Mouse (Mus musculus) left cerebral cortex, postnatal 25 days (tissue): ENCODE measurements around the gene Otog. TPM values are rescaled to one million over a fixed set of nuclear protein-coding genes. Genes with fewer than 3 reads are reported as not detected.

Experiments used
- DNase-seq, 2 experiments: peaks; one replicate each; pipeline ENCODE4 v3.0.0; 2022; ENCODE audit warnings: low spot score in 2 of 2, mixed read lengths in 1 of 2
- intact Hi-C: fragments of 180-260 bp; cut with DNase I; formaldehyde crosslinking; loops from one replicate; pipeline ENCODE4 v1.15.1; 2025
- total RNA-seq, 2 experiments: library from RNA; stranded (reverse); gene quantifications; 2 replicates each; pipeline ENCODE4 v1.2.3; 2021

Gene Otog
- total RNA-seq, 2 experiments from 2014 or later: 0.11 to 0.21 TPM

DNA sequence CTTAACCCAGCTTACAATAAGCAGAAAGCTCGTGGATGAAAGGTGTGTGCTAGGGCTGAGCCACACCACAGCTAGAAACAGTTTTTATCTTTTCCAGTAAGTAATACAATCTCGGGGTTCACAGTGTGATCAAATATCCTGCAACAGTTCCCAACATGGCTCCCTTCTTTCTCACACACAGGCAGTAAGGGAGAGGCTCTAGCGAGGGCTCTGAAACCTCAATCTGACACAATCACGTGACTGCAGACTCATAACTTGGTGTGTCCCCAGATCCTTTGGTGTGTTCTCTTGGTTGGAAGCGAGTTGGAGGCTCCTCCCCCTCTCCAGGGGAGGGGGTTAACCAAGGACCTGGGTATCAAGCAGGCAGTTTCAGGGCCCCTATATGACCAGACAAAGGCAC lies 35.4 kb downstream of the Otog start:
- intact Hi-C loops: no loop called here
- DNase-seq: no peak

DNA sequence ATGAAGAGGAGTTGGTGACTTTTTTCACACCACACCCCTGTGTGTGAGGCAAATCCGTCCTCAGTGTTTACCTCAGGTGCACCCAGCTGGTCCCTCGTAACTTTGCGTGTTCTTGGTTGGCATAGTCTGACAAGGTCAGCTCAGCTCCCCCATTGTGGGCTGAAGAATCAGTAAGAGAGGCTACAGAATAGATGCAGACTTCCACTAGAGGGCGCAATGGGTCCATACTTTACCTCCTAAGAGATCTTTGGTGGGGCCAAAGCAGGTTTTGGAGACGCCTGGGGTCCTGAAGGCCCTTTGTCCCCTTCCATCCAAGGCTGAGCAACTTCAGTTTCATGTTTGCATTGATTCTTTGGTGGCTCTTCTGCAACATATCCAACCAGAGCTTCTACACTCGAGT lies 39.2 kb downstream of the Otog start:
- peak; percentile 60 to 66 for DNase-seq
- intact Hi-C loops: loop anchor here (1.0 to 2.0 kb wide), 2 partner anchors 100 to 327 kb away; no protein-coding TSS in a partner anchor

- no peak for DNase-seq
- intact Hi-C loops: loop anchor here (1.0 to 2.0 kb wide), 2 partner anchors 99 to 326 kb away; no protein-coding TSS in a partner anchor
Measured at GRCm38 (mm10) chr7:46280896-46281295, 40.1 kb downstream of the Otog start.

GRCm38 (mm10) chr7:46282276-46282675 lies 41.5 kb downstream of the Otog start:
- intact Hi-C loops: no loop called here
- DNase-seq: peak in 1 of 2 experiments; percentile 19

DNA sequence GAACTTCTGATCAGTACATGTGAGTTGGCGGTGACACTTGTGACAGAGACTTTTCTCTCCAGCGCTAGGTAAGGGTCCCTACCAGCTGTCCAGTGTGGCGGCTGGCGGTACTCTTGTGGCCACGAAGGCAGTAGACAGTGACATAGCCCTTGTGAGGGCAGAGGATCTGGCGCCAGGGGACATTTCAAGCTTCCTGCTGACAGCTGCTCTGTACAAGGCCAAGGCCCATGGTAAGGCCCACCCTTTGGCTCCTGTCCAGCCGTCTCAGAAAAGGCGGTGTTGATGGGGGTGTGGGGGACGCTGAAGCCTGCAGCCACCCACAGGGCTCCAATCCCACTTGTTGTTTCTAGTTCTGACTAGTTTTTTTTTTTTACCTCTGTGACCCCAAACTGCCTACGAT lies 42.9 kb downstream of the Otog start:
- intact Hi-C loops: no loop called here
- no peak for DNase-seq

GRCm38 (mm10) chr7:46285161-46285839 lies 44.5 kb downstream of the Otog start:
- peak in 1 of 2 experiments; percentile 4 for DNase-seq

GRCm38 (mm10) chr7:46286391-46286790 lies 45.6 kb downstream of the Otog start:
- no peak for DNase-seq
- intact Hi-C loops: no loop called here

More at GRCm38 (mm10) chr7:46285161-46285839, 44.5 kb downstream of the Otog start:
- intact Hi-C loops: no loop called here

DNA sequence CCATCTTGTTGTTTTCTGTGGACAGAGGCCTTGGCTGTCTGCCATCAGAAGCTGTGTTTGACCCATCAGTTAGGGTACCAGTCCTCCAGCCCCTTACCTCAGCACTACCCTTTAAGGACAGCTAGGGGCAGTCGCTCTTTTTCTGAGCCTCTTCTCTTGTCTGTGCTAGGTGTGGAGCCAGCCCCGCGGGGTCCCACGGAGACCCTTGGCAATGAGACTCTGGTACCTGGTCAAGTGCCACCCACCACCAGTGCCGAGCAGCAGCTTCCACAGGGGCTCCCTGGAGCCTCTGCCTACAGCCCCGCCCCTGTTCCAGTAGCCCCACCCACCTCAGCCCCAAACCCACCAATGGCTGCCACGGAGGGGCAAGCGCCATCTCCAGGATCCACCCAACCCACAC lies 46.3 kb downstream of the Otog start:
- intact Hi-C loops: no loop called here
- no peak for DNase-seq

DNA sequence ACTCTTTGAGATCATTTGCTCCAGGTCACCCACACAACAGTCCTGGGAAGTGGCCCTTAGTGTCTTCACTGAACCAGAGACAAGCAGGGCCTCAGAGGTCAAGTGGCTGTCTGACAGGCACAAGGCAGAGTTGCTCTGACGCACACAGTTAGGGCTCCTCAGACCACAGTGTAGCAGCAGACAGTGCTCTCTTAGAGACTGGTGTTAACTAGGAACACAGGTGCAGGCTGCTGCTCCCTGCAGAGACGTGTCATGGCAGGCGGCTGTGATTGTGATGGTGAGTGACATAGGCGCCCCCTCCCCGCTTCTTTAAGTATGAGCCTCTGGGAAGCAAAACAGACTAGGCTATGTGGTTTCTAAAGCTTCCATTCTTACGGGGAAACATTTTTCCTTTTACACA lies 55.5 kb downstream of the Otog start:
- no peak for DNase-seq
- intact Hi-C loops: no loop called here

GRCm38 (mm10) chr7:46301031-46301632 lies 60.3 kb downstream of the Otog start:
- intact Hi-C loops: no loop called here
- DNase-seq: no peak

DNA sequence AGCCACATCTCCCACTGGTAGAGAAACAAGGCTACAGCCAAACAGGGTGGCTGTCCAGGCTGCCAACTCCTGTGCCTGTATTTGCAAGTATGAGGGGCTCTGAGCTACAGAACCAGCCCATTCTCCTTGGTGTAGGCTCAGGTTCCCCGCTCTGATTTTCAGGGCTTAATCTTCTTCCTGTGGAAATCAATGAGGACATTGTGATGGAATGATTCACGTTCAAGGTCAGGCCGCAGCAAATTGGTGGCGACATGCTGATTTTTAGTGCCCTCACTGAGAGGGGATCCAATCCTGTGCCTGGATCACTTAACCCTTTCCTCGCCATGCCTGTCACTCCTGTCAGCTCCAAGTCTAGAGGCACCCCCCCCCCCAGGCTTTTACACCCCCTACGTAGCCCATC lies 72.7 kb downstream of the Otog start:
- no peak for DNase-seq
- intact Hi-C loops: no loop called here

- DNase-seq: no peak
- intact Hi-C loops: no loop called here
Measured at GRCm38 (mm10) chr7:46314220-46315009, 73.6 kb downstream of the Otog start.

DNA sequence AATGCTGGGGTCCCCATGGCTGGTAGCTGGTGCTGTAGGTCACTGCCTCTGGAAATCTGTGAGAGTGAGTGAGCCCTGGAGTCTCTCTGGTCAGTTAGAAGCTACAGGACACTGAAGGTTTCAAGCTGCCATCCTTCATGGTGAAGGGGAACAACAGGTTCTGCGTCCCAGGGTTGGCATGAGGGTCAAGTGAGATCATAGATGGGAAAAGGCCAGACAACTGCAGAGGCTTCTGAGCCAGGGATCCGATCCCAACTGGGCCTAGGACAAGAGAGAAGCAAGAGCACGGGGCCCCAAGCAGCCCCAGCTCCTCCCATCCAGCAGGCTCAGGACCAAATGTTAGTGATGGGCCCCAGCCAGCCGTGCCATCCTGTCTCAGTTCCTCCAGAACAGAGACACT lies 74.9 kb downstream of the Otog start:
- no peak for DNase-seq
- intact Hi-C loops: no loop called here

DNA sequence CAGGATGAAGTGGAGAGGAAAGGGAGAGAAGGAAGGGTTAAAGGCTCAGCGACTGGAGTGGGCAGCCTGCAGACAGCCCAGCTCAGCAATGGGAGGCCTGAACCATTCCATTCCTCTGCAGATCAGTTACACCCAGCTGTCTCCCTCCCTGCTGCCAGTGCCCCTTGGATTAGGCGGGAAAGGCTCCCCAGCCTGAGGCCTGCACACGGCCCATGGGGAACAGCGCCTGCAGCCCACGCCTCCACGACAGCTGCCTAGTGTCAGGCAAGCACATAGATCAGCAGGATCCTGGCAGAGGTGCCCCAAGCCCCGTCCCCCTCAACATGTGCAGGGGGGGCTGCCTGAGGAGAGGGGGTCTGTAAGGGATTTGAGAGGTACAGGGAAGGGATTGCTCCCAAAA lies 76.2 kb downstream of the Otog start:
- intact Hi-C loops: no loop called here
- no peak for DNase-seq

GRCm38 (mm10) chr7:46321242-46321641 lies 80.5 kb downstream of the Otog start:
- intact Hi-C loops: no loop called here
- no peak for DNase-seq

DNA sequence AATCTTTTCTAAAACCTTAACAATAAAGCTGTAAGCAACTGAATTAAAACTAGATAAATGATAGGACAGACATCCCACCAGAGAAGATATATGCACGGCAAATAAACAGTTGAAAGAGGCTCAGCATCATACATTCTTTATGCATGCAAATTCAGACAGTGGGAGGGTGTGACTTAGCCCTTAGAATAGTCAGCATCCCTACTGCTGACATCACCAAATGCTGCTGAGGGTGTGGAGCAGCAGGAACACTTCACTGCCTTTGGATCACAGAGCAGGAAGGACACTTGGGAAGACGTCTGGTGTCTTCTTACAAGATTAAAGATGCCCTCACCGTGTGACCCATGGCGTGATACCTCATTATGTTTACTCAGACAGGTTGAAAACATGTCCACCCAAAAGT lies 87.1 kb downstream of the Otog start:
- intact Hi-C loops: no loop called here
- peak in 1 of 2 experiments; percentile 81 for DNase-seq

- DNase-seq: no peak
- intact Hi-C loops: no loop called here
Measured at GRCm38 (mm10) chr7:46337397-46337796, 96.6 kb downstream of the Otog start.

- intact Hi-C loops: no loop called here
Measured at GRCm38 (mm10) chr7:46339818-46340217, 99.0 kb downstream of the Otog start.

DNA sequence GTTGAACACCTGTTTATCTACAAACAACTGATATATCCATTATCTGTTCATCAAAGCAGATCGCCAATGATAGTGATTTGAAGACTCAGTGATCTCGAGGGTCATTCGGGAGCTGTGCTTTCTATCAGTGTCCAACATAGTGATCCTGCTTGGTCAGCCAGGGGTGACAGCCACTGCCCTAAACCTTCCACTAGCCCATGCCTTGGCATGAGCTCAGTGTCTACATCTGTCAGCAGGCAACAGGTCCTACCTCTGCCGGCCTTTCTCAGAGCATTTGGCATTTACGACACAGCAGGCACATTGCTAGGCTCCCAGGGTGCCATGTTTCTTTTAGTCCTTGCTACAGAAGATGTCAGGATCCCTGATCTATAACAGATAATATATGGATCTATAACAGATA lies 99.5 kb downstream of the Otog start:
- no peak for DNase-seq
- intact Hi-C loops: no loop called here

More at GRCm38 (mm10) chr7:46339818-46340217, 99.0 kb downstream of the Otog start:
- no peak for DNase-seq

DNA sequence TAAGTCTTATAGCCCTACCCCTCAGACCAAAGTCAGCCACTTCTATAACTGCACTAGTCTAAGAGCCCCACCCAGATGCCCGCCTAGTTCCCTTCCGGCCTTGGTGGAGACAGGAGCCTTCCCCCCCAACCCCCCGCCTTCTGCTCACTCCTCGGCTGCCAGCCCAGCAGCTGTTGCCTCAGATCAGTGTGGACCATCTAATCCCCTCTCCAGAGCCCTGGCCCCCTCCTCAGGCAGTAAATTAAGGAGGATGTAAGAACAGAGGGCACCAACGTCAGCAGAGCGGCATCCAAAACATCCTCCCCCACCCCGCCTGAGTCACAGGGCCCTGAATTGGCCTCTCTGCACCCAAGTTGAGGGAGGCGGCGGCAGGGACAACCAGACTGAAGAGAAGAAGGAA lies 100.7 kb downstream of the Otog start:
- intact Hi-C loops: no loop called here
- DNase-seq: no peak

- intact Hi-C loops: no loop called here
- DNase-seq: no peak
Measured at GRCm38 (mm10) chr7:46347692-46348091, 106.9 kb downstream of the Otog start.
